Mouse (Mus musculus) bone marrow macrophage, adult 2 months (primary cell): ENCODE measurements around the gene Lrrc3b.

ENCODE experiments used
- CTCF ChIP-seq: IDR thresholded peaks from 2 replicates; pipeline ENCODE4 v1.5.1; 2012; ENCODE audit warnings: low read depth, mild to moderate bottlenecking, low read length, moderate library complexity
- POLR2A ChIP-seq: IDR thresholded peaks from 2 replicates; pipeline ENCODE4 v1.6.1; 2012; ENCODE audit warnings: mild to moderate bottlenecking, low read depth, low read length, borderline replicate concordance

DNA sequence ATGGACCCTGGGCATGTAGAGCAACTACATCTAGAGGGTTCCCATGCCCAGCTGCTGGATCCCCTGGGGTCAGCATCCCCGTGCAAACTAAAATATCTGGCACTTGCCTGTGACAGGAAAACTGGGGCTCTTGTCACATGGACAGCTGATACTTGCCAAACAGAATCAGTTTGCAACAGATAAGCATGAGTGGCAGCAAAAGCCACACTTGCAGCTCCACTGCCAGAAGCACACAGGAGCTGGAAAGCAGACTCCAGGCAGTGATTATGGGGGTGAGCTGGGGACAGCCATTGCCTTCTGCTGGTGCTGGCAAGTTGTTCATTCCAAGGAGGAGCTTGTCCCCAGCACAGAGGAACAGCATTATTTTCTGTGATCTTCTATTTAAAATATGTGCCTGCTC lies 65.8 kb downstream of the Lrrc3b start:
- TF ChIP-seq CTCF = no peak
- no peak for TF ChIP-seq POLR2A
